Mouse (Mus musculus) lung, embryonic 16.5 days (tissue): Measurements from ENCODE around the gene Zfp612. TPM values are rescaled to one million over a fixed set of nuclear protein-coding genes. Genes with fewer than 3 reads are reported as not detected.

Experiments
- ATAC-seq: fragments of 200-750 bp; cut with Nextera tagmentation; 2 replicates; pipeline ENCODE4 v1.8.0; 2017; ENCODE audit warnings: low read depth, mild to moderate bottlenecking, moderate library complexity
- H3K27ac ChIP-seq: fragments of 300-500 bp; sonication (generic); 2 replicates; pipeline ENCODE4 v1.5.1; 2014; ENCODE audit warnings: mild to moderate bottlenecking, control low read depth, low read length
- H3K27me3 ChIP-seq: fragments of 300-500 bp; sonication (generic); 2 replicates; pipeline ENCODE4 v1.6.1; 2014; ENCODE audit warnings: low read depth, low read length, mixed read lengths; ENCODE audit not compliant: control insufficient read depth, insufficient read depth
- H3K36me3 ChIP-seq: fragments of 300-500 bp; sonication (generic); 2 replicates; pipeline ENCODE4 v1.6.1; 2014; ENCODE audit warnings: low read length; ENCODE audit not compliant: control insufficient read depth, insufficient read depth
- H3K4me1 ChIP-seq: fragments of 300-500 bp; sonication (generic); replicated peaks from 2 replicates; pipeline ENCODE4 v1.6.1; 2014; ENCODE audit warnings: low read length, mixed read lengths; ENCODE audit not compliant: control insufficient read depth, insufficient read depth
- H3K4me2 ChIP-seq: fragments of 300-500 bp; sonication (generic); 2 replicates; pipeline ENCODE4 v1.6.1; 2014; ENCODE audit warnings: low read depth, low read length, control low read depth
- H3K4me3 ChIP-seq: fragments of 300-500 bp; sonication (generic); 2 replicates; pipeline ENCODE4 v1.5.1; 2014; ENCODE audit warnings: mild to moderate bottlenecking, low read length, control low read depth
- H3K9ac ChIP-seq: fragments of 300-500 bp; sonication (generic); 2 replicates; pipeline ENCODE4 v1.6.1; 2014; ENCODE audit warnings: low read length, control low read depth
- H3K9me3 ChIP-seq: fragments of 300-500 bp; sonication (generic); 2 replicates; pipeline ENCODE4 v1.6.1; 2016; ENCODE audit warnings: low read length; ENCODE audit not compliant: control insufficient read depth
- WGBS: fragments of 180-500 bp; shearing (Covaris S2); extraction: QIAGEN DNeasy Blood & Tissue Kit; methylation state at CpG from one replicate; pipeline ENCODE4 v1.1.7; 2014; 5-methylcytosine and 5-hydroxymethylcytosine counted together
- polyA plus RNA-seq: library from polyadenylated mRNA; unstranded; fragments of >200 nt; fragmentation: Nextera tagmentation; extraction: Ambion mirVana; gene quantifications from 2 replicates; pipeline ENCODE4 v1.2.1, GENCODE M21; 2015

The Zfp612 gene
- polyA plus RNA-seq, 1 experiment from 2014 or later = 6.7 TPM

DNA sequence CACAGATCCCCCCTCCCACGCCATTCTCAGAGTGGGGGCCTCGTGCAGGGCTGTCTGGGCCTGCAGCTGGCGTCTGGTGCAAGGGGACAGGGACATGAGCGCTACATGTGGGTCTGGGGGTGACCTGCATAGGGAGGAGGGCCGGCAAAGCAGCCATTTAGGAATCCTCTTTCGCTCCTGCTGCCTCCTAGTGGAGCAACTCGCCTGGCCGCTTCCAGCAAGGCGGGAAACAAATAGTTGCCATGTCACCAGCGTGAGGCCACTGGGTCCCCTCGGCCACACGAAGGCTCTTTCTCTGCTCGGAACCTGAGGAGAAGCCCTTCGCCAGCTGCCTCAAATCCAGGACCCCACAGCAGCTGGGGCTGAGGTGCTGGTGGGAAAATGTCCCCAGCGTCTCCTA, 22.1 kb downstream of the Zfp612 start:
- Histone ChIP-seq H3K4me2 (no peak overlapping the region), H3K9me3 (no peaks in the 10 kb centered on the region), H3K27ac (no peak overlapping the region), H3K27me3 (no peaks in the 10 kb centered on the region), H3K4me1 (no peaks in the 10 kb centered on the region), H3K4me3 (no peak overlapping the region), H3K9ac (no peak overlapping the region), H3K36me3 (no peaks in the 10 kb centered on the region)
- WGBS = 85% methylated on average over 15 of the region's 15 CpGs
- no peak for ATAC-seq

DNA sequence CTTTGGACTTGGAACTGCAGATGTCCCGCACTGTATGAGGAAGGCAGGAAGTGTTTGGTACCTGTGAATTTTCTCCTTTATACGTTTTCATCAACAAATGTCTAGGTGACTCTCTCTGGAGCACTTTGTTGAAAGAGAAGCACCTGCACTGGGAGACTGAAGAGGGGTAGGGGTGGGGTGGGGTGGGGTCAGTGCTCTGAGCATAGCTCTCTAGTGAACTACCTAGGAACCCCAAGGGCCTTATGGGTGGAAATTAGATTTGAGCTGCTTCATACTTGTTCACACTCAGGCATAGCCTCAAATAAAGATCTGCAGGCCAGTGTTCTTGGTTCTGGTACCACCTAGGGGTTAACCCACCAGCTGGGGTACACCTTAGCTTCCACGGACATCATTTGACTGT, 23.1 kb downstream of the Zfp612 start, which contains the start of gene Gm17720:
Gene Gm17720, minus strand, starts transcription at position 101 of the 400 bp plus-strand sequence.
- H3K9ac ChIP-seq = no peak within 1 kb of the TSS
- no peak for ATAC-seq
- H3K4me1 ChIP-seq = no peaks in the 10 kb centered on the region
- 84% methylated on average over 3 of the region's 3 CpGs for WGBS
- H3K4me2 ChIP-seq = no peak within 1 kb of the TSS
- no peak within 1 kb of the TSS for H3K27ac ChIP-seq
- no peak within 1 kb of the TSS for H3K4me3 ChIP-seq
- H3K36me3 ChIP-seq = no peaks in the 10 kb centered on the region
- H3K9me3 ChIP-seq = no peaks in the 10 kb centered on the region
- H3K27me3 ChIP-seq = no peaks in the 10 kb centered on the region

DNA sequence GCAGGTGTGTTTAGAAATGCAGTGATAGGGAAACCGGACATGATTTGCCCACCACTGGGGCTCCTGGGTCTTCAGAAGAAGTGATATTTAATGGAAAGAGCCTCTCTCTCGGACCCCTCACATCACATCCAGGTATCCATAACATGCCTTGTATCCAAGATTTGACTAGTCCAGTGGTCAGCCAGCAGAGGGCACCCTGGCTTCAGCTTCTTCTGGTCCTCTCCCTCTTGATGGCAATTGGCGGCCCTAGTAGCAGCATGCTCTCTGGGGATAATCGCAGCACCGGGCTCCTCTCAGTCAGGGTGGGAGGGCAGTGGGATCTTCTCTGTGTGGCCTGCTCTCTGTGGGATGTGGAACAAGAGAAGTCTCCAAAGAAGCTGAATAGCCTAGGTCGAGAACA, 40.2 kb downstream of the Zfp612 start:
- H3K9ac ChIP-seq = no peak overlapping the region
- no peak overlapping the region for H3K4me3 ChIP-seq
- no peaks in the 10 kb centered on the region for H3K9me3 ChIP-seq
- H3K4me1 ChIP-seq = no peaks in the 10 kb centered on the region
- no peaks in the 10 kb centered on the region for H3K36me3 ChIP-seq
- no peak overlapping the region for H3K27ac ChIP-seq
- 31% methylated on average over 6 of the region's 6 CpGs for WGBS
- H3K27me3 ChIP-seq = no peaks in the 10 kb centered on the region
- no peak overlapping the region for H3K4me2 ChIP-seq
- ATAC-seq = no peak

DNA sequence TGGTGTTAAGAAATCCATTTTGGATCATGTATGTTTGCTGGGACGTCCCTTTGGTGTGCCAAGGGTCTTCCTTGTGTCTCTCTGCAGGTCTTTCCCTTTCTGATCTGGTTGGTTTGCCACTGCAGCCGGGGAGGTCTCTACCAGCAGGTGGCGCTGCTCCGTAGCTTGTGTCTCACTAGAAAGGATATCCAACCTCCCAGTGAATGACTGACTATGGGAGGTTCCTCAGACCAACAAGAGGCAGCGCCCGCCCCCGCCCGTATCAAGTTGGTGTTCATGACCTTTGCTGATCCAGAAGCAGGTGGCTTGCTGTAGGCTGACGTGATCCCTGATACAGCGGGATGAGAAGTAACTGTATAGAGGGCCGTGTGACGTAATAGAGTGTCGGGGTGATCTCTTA, 51.0 kb downstream of the Zfp612 start:
- H3K27ac ChIP-seq = no peak overlapping the region
- 15% methylated on average over 13 of the region's 13 CpGs for WGBS
- H3K4me3 ChIP-seq = no peak overlapping the region
- H3K4me1 ChIP-seq = no peaks in the 10 kb centered on the region
- H3K36me3 ChIP-seq = no peaks in the 10 kb centered on the region
- no peak overlapping the region for H3K4me2 ChIP-seq
- no peaks in the 10 kb centered on the region for H3K9me3 ChIP-seq
- H3K9ac ChIP-seq = no peak overlapping the region
- peak; percentile 36; the same call in 1 of the 2 replicates for ATAC-seq
- H3K27me3 ChIP-seq = no peaks in the 10 kb centered on the region; the same call in 1 of the 2 replicates

DNA sequence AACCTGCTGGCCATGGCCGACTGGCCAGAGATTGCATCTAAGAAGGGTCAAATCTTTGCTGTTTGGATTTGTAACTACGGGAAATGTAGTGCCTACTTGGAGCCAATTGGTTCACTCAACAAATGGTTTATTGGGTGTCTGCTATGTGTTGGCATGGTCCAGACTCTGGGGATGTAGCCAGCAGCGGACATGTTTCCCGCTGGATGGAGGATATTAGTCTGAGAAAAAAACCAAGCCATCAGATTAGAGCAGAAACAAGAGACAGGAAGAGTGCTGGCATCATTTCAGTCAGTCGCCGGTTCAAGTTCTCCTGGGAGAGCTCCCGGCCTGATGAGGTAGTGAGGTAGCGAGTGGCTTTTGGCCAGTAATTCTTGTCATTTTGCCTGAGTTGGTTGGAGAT, 54.7 kb downstream of the Zfp612 start:
- no peaks in the 10 kb centered on the region for H3K9me3 ChIP-seq
- H3K27ac ChIP-seq = no peak overlapping the region
- no peaks in the 10 kb centered on the region for H3K4me1 ChIP-seq
- no peaks in the 10 kb centered on the region for H3K36me3 ChIP-seq
- no peaks in the 10 kb centered on the region; the same call in 1 of the 2 replicates for H3K27me3 ChIP-seq
- no peak overlapping the region for H3K4me3 ChIP-seq
- WGBS = 83% methylated on average over 8 of the region's 8 CpGs
- no peak overlapping the region for H3K9ac ChIP-seq
- no peak for ATAC-seq
- H3K4me2 ChIP-seq = no peak overlapping the region

DNA sequence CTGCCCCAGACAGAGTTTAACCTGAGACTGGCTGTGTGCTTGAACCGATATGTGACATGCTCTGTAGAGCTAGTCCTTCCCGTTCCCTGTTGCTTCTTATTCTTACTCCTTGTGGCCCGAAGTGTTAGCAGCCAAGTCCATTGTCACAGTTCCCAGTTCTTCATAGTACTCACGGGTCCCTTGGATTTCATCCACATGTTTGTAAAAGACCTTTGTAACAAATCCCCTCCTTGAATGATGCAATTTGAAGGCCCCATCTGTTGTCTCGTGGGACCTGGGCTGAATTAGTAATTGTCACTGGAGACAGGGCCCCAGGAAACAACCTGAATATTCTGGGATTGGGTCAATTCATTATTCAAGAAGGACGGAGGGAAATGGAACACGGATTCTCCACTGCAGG, 56.0 kb downstream of the Zfp612 start:
- no peak overlapping the region for H3K4me3 ChIP-seq
- H3K27me3 ChIP-seq = no peaks in the 10 kb centered on the region
- H3K9ac ChIP-seq = no peak overlapping the region
- H3K4me2 ChIP-seq = no peak overlapping the region
- H3K4me1 ChIP-seq = no peaks in the 10 kb centered on the region
- ATAC-seq = no peak
- no peaks in the 10 kb centered on the region for H3K9me3 ChIP-seq
- WGBS = 79% methylated on average over 7 of the region's 7 CpGs
- no peak overlapping the region for H3K27ac ChIP-seq
- no peaks in the 10 kb centered on the region for H3K36me3 ChIP-seq

DNA sequence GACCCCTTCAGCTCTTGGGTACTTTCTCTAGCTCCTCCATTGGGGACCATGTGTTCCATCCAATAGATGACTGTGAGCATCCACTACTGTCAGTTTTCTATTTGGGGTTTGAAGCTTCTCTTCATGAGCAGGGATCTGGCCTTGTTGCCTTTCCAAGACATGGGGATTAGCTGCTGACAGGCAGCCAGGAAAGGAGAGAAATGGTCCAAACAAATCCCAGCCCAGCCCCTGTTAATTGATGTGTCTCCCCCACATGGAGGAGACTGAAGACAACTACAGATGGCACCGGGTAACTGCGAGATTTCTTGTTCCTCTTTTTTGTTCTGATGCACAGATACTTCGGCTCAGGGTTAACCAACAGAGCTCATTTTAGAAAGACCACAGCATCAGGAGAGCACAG, 60.6 kb downstream of the Zfp612 start:
- no peaks in the 10 kb centered on the region for H3K27me3 ChIP-seq
- H3K36me3 ChIP-seq = no peaks in the 10 kb centered on the region
- H3K9ac ChIP-seq = no peak overlapping the region
- H3K27ac ChIP-seq = no peak overlapping the region
- H3K4me2 ChIP-seq = no peak overlapping the region
- H3K4me3 ChIP-seq = no peak overlapping the region
- no peaks in the 10 kb centered on the region for H3K4me1 ChIP-seq
- 60% methylated on average over 3 of the region's 3 CpGs for WGBS
- no peak for ATAC-seq
- no peaks in the 10 kb centered on the region for H3K9me3 ChIP-seq

DNA sequence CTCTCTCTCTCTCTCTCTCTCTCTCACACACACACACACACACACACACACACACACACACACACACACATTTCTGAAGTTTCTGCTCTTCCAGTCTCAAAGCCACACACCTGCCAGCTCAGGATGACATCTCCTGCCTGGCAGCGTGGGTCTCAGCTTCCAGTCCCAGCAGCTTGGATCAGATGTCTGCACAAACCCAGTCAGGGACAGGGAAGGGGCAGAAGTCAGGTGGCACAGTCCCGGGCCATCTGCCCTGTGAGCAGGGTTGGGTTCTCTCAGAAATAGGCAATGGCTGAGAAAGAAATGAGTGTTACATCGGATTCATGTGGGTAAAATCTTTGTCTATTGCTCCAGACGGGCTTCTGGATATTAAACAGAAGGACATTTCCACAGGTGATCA, 61.2 kb downstream of the Zfp612 start:
- H3K27me3 ChIP-seq = no peaks in the 10 kb centered on the region
- no peaks in the 10 kb centered on the region for H3K9me3 ChIP-seq
- no peak overlapping the region for H3K4me3 ChIP-seq
- 60% methylated on average over 4 of the region's 4 CpGs for WGBS
- ATAC-seq = no peak
- no peak overlapping the region for H3K4me2 ChIP-seq
- no peak overlapping the region for H3K9ac ChIP-seq
- H3K36me3 ChIP-seq = no peaks in the 10 kb centered on the region
- no peaks in the 10 kb centered on the region for H3K4me1 ChIP-seq
- no peak overlapping the region for H3K27ac ChIP-seq
